Mouse (Mus musculus) stomach, embryonic 14.5 days (tissue): ENCODE measurements around the gene Suox. TPM values are rescaled to one million over a fixed set of nuclear protein-coding genes. Genes with fewer than 3 reads are reported as not detected.
"Not testable (repeated sequence)": the region's sequence is repeated elsewhere in the genome, so short reads cannot be mapped to it uniquely, and the experiment has no call there.

Source experiments
- ATAC-seq: fragments of 200-750 bp; cut with Nextera tagmentation; 2 replicates; pipeline ENCODE4 v1.8.0; 2017; ENCODE audit warnings: low read depth, moderate TSS enrichment; ENCODE audit not compliant: insufficient number of reproducible peaks, insufficient read depth, low FRiP score
- H3K27ac ChIP-seq: fragments of 300-500 bp; sonication (generic); 2 replicates; pipeline ENCODE4 v1.5.1; 2014; ENCODE audit warnings: mild to moderate bottlenecking, low read length, moderate library complexity, mixed read lengths
- H3K27me3 ChIP-seq: fragments of 300-500 bp; sonication (generic); 2 replicates; pipeline ENCODE4 v1.6.1; 2014; ENCODE audit warnings: low read length, control low read depth, mixed read lengths; ENCODE audit not compliant: control insufficient read depth, insufficient read depth
- H3K36me3 ChIP-seq: fragments of 300-500 bp; sonication (generic); 2 replicates; pipeline ENCODE4 v1.6.1; 2014; ENCODE audit warnings: mild to moderate bottlenecking, control low read depth, low read length, moderate library complexity, mixed read lengths; ENCODE audit not compliant: control insufficient read depth, insufficient read depth
- H3K4me1 ChIP-seq: fragments of 300-500 bp; sonication (generic); 2 replicates; pipeline ENCODE4 v1.6.1; 2014; ENCODE audit warnings: low read length, control low read depth, mixed read lengths; ENCODE audit not compliant: control insufficient read depth, insufficient read depth
- H3K4me2 ChIP-seq: fragments of 300-500 bp; sonication (generic); replicated peaks from 2 replicates; pipeline ENCODE4 v1.6.1; 2014; ENCODE audit warnings: low read depth, low read length, control low read depth
- H3K4me3 ChIP-seq: fragments of 300-500 bp; sonication (generic); 2 replicates; pipeline ENCODE4 v1.5.1; 2014; ENCODE audit warnings: low read depth, low read length, control low read depth
- H3K9ac ChIP-seq: fragments of 300-500 bp; sonication (generic); replicated peaks from 2 replicates; pipeline ENCODE4 v1.6.1; 2014; ENCODE audit warnings: low read depth, mild to moderate bottlenecking, control low read depth, low read length, moderate library complexity, mixed read lengths
- H3K9me3 ChIP-seq: fragments of 300-500 bp; sonication (generic); 2 replicates; pipeline ENCODE4 v1.6.1; 2016; ENCODE audit warnings: low read depth, low read length, control low read depth; ENCODE audit not compliant: control insufficient read depth
- WGBS: fragments of 180-500 bp; shearing (Covaris S2); extraction: QIAGEN DNeasy Blood & Tissue Kit; methylation state at CpG from one replicate; pipeline ENCODE4 v1.1.7; 2014; 5-methylcytosine and 5-hydroxymethylcytosine counted together
- polyA plus RNA-seq: library from polyadenylated mRNA; unstranded; fragments of >200 nt; fragmentation: Nextera tagmentation; extraction: Ambion mirVana; gene quantifications from 2 replicates; pipeline ENCODE4 v1.2.1, GENCODE M21; 2014

Suox gene
- polyA plus RNA-seq = 14.6 and 16.3 TPM in 2 replicates

GRCm38 (mm10) chr10:128673763-128674468 lies at the start of gene Suox:
Gene Suox (minus strand): TSS chr10:128674073.
- H3K4me2 ChIP-seq = peak within 1 kb of the TSS; percentile 80
- WGBS = under 1% methylated on average over 46 of the region's 60 CpGs
- H3K9me3 ChIP-seq = no peaks in the 10 kb centered on the region
- no peaks in the 10 kb centered on the region for H3K27me3 ChIP-seq
- no peaks in the 10 kb centered on the region for H3K36me3 ChIP-seq
- peak within 1 kb of the TSS; percentile 61 for H3K4me3 ChIP-seq
- H3K9ac ChIP-seq = peak within 1 kb of the TSS; percentile 52
- ATAC-seq = peak; percentile 88
- H3K27ac ChIP-seq = peak within 1 kb of the TSS; percentile 64; the same call in 1 of the 2 replicates
- peaks cover 5% of the 10 kb centered on the region for H3K4me1 ChIP-seq

GRCm38 (mm10) chr10:128715559-128716537 lies 42.0 kb upstream of the Suox start:
- Histone ChIP-seq H3K27me3 (no peaks in the 10 kb centered on the region), H3K4me2 (no peak overlapping the region), H3K27ac (no peak overlapping the region), H3K4me3 (no peak overlapping the region), H3K9ac (no peak overlapping the region), H3K4me1 (no peaks in the 10 kb centered on the region), H3K9me3 (no peaks in the 10 kb centered on the region), H3K36me3 (no peaks in the 10 kb centered on the region)
- ATAC-seq = no peak
- WGBS = 87% methylated on average over 19 of the region's 19 CpGs

GRCm38 (mm10) chr10:128711318-128711717 lies 37.4 kb upstream of the Suox start:
- H3K9me3 ChIP-seq, H3K27ac ChIP-seq, H3K4me3 ChIP-seq, H3K9ac ChIP-seq, H3K4me2 ChIP-seq, H3K4me1 ChIP-seq, ATAC-seq, H3K36me3 ChIP-seq, H3K27me3 ChIP-seq: not testable (repeated sequence)
- WGBS = 93% methylated on average over 7 of the region's 7 CpGs

GRCm38 (mm10) chr10:128705317-128705693 lies 31.4 kb upstream of the Suox start:
- peak overlapping the region; percentile 7 for H3K9ac ChIP-seq
- no peaks in the 10 kb centered on the region for H3K27me3 ChIP-seq
- no peak; the same call in 1 of the 2 replicates for ATAC-seq
- H3K27ac ChIP-seq = peak overlapping the region; percentile 34; the same call in 1 of the 2 replicates
- H3K4me2 ChIP-seq = peak overlapping the region; percentile 63
- H3K4me3 ChIP-seq = peak overlapping the region; percentile 64
- no peaks in the 10 kb centered on the region for H3K9me3 ChIP-seq
- 8% methylated on average over 11 of the region's 11 CpGs for WGBS
- H3K36me3 ChIP-seq = peaks cover 22% of the 10 kb centered on the region
- H3K4me1 ChIP-seq = peaks cover 12% of the 10 kb centered on the region; the same call in 1 of the 2 replicates

GRCm38 (mm10) chr10:128704491-128705316 lies 30.8 kb upstream of the Suox start, which contains the start of gene Cdk2:
Gene Cdk2 (minus strand): TSS chr10:128705031.
- peak within 1 kb of the TSS; percentile 92 for H3K27ac ChIP-seq
- no peaks in the 10 kb centered on the region for H3K9me3 ChIP-seq
- peak within 1 kb of the TSS; percentile 70 for H3K9ac ChIP-seq
- H3K4me1 ChIP-seq = peaks cover 12% of the 10 kb centered on the region; the same call in 1 of the 2 replicates
- H3K4me3 ChIP-seq = peak within 1 kb of the TSS; percentile 64
- peak within 1 kb of the TSS; percentile 63 for H3K4me2 ChIP-seq
- under 1% methylated on average over 61 of the region's 62 CpGs for WGBS
- H3K36me3 ChIP-seq = peaks cover 24% of the 10 kb centered on the region
- peak; percentile 93 for ATAC-seq
- H3K27me3 ChIP-seq = no peaks in the 10 kb centered on the region

- peaks cover 12% of the 10 kb centered on the region; the same call in 1 of the 2 replicates for H3K4me1 ChIP-seq
- 12% methylated on average over 4 of the region's 4 CpGs for WGBS
Observed at GRCm38 (mm10) chr10:128703895-128704294, 30.0 kb upstream of the Suox start, which contains the start of gene Pmel. Gene Pmel (plus strand): TSS chr10:128704195.

GRCm38 (mm10) chr10:128702328-128703007 lies 28.6 kb upstream of the Suox start:
- Histone ChIP-seq H3K4me3 (no peak overlapping the region), H3K36me3 (peaks cover 40% of the 10 kb centered on the region), H3K4me1 (peaks cover 12% of the 10 kb centered on the region; the same call in 1 of the 2 replicates), H3K27ac (no peak overlapping the region), H3K4me2 (no peak overlapping the region), H3K9ac (no peak overlapping the region), H3K27me3 (no peaks in the 10 kb centered on the region), H3K9me3 (no peaks in the 10 kb centered on the region)
- WGBS = 72% methylated on average over 6 of the region's 6 CpGs
- ATAC-seq = no peak

More at GRCm38 (mm10) chr10:128703895-128704294, 30.0 kb upstream of the Suox start, which contains the start of gene Pmel:
- peak within 1 kb of the TSS; percentile 64 for H3K4me3 ChIP-seq
- H3K27me3 ChIP-seq = no peaks in the 10 kb centered on the region
- no peaks in the 10 kb centered on the region for H3K9me3 ChIP-seq
- ATAC-seq = no peak
- peak within 1 kb of the TSS; percentile 63 for H3K4me2 ChIP-seq
- H3K9ac ChIP-seq = peak within 1 kb of the TSS; percentile 70
- peaks cover 32% of the 10 kb centered on the region for H3K36me3 ChIP-seq
- H3K27ac ChIP-seq = peak within 1 kb of the TSS; percentile 92
